In genomic region chr15:101977043-101977726, GRCm38 (mm10) we compare ENCODE assay signal across 7 mouse cellular contexts. TPM values are rescaled to one million over a fixed set of nuclear protein-coding genes. Genes with fewer than 3 reads are reported as not detected.
DNase-seq lines count a peak whose midpoint lies in the region; ATAC-seq and TF ChIP-seq lines count a peak whose summit lies in the region.

No protein-coding gene starts in this region.

- intact Hi-C loops in heart, adult 2 months (cut with DNase I), result no loop called here

- whole genome bisulfite sequencing in embryonic facial prominence, embryonic 13.5 days, result 2% methylated on average over 39 of the region's 39 CpGs
- 4% methylated on average over 37 of the region's 39 CpGs for WGBS in heart, adult 2 months
- WGBS in kidney, adult 2 months, result 2% methylated on average over 39 of the region's 39 CpGs
- WGBS in limb, embryonic 12.5 days, result 2% methylated on average over 30 of the region's 39 CpGs
- 3% methylated on average over 39 of the region's 39 CpGs for WGBS in midbrain, embryonic 13.5 days

- H3K79me2 ChIP-seq in heart, adult 2 months (replicated peaks; ENCODE audit: control insufficient read depth, insufficient read depth, low read length), result no peaks in the 10 kb centered on the region

- H3K4me2 ChIP-seq in embryonic facial prominence, embryonic 13.5 days, result peak overlapping the region; percentile 64
- peak overlapping the region; percentile 71 for H3K4me2 ChIP-seq in limb, embryonic 12.5 days
- peak overlapping the region; percentile 78 for H3K4me2 ChIP-seq in midbrain, embryonic 13.5 days (replicated peaks)

- no peaks in the 10 kb centered on the region for H3K36me3 ChIP-seq in embryonic facial prominence, embryonic 13.5 days
- H3K36me3 ChIP-seq in heart, adult 2 months (ENCODE audit: control insufficient read depth, insufficient read depth, low read length), result no peaks in the 10 kb centered on the region; the same call in 1 of the 2 replicates
- H3K36me3 ChIP-seq in kidney, adult 2 months (ENCODE audit: control insufficient read depth, insufficient read depth, low read length), result no peaks in the 10 kb centered on the region
- no peaks in the 10 kb centered on the region for H3K36me3 ChIP-seq in limb, embryonic 12.5 days
- no peaks in the 10 kb centered on the region for H3K36me3 ChIP-seq in midbrain, embryonic 13.5 days

- H3K27ac ChIP-seq in embryonic facial prominence, embryonic 13.5 days, result peak overlapping the region; percentile 96
- peak overlapping the region; percentile 88 for H3K27ac ChIP-seq in heart, adult 2 months
- H3K27ac ChIP-seq in kidney, adult 2 months (ENCODE audit: insufficient read depth, low read depth, low read length), result peak overlapping the region; percentile 95
- H3K27ac ChIP-seq in limb, embryonic 12.5 days, result peak overlapping the region; percentile 89
- H3K27ac ChIP-seq in midbrain, embryonic 13.5 days, result no peak overlapping the region

- peak; percentile 98 for DNase-seq in adrenal gland, postnatal 14 days
- DNase-seq in heart, adult 2 months, result peak; percentile 94 to 96
- DNase-seq in kidney, adult 2 months, result peak; percentile 96
- DNase-seq in spleen, adult 12 weeks (ENCODE audit: low spot score), result peak; percentile 84

- no peaks in the 10 kb centered on the region for H3K27me3 ChIP-seq in embryonic facial prominence, embryonic 13.5 days
- no peaks in the 10 kb centered on the region for H3K27me3 ChIP-seq in heart, adult 2 months (ENCODE audit: control insufficient read depth, insufficient read depth, low read length)
- no peaks in the 10 kb centered on the region for H3K27me3 ChIP-seq in kidney, adult 2 months (replicated peaks; ENCODE audit: control insufficient read depth, insufficient read depth, low read length)
- peaks cover 4% of the 10 kb centered on the region; the same call in 1 of the 2 replicates for H3K27me3 ChIP-seq in limb, embryonic 12.5 days
- H3K27me3 ChIP-seq in midbrain, embryonic 13.5 days, result 0 out of 2 replicates have a peak, but pooled peaks cover 7% of the 10 kb centered on the region

- peak overlapping the region; percentile 71 for H3K9ac ChIP-seq in embryonic facial prominence, embryonic 13.5 days
- H3K9ac ChIP-seq in heart, adult 2 months (ENCODE audit: low read depth, low read length), result peak overlapping the region; percentile 75
- peak overlapping the region; percentile 63 for H3K9ac ChIP-seq in limb, embryonic 12.5 days (replicated peaks)
- H3K9ac ChIP-seq in midbrain, embryonic 13.5 days (replicated peaks), result peak overlapping the region; percentile 60

- 0 out of 2 replicates have a peak, but pooled peaks have one; percentile 33 for TF ChIP-seq EP300 in heart, adult 2 months (IDR thresholded peaks at IDR 0.05; ENCODE audit: insufficient read depth, low read depth, low read length)

- no peaks in the 10 kb centered on the region for H3K9me3 ChIP-seq in embryonic facial prominence, embryonic 13.5 days
- H3K9me3 ChIP-seq in limb, embryonic 12.5 days, result no peaks in the 10 kb centered on the region
- no peaks in the 10 kb centered on the region for H3K9me3 ChIP-seq in midbrain, embryonic 13.5 days

- TF ChIP-seq POLR2A in heart, adult 2 months (IDR thresholded peaks at IDR 0.05; ENCODE audit: insufficient read depth, low read depth, low read length), result no peak
- TF ChIP-seq POLR2A in kidney, adult 2 months (IDR thresholded peaks at IDR 0.05; ENCODE audit: low read depth, low read length), result no peak

- peaks cover 42% of the 10 kb centered on the region for H3K4me1 ChIP-seq in embryonic facial prominence, embryonic 13.5 days
- H3K4me1 ChIP-seq in heart, adult 2 months (ENCODE audit: control insufficient read depth, insufficient read depth, low read length), result peaks cover 16% of the 10 kb centered on the region
- H3K4me1 ChIP-seq in kidney, adult 2 months (ENCODE audit: control insufficient read depth, insufficient read depth, low read length), result peaks cover 26% of the 10 kb centered on the region
- peaks cover 39% of the 10 kb centered on the region for H3K4me1 ChIP-seq in limb, embryonic 12.5 days (replicated peaks)
- peaks cover 17% of the 10 kb centered on the region for H3K4me1 ChIP-seq in midbrain, embryonic 13.5 days (replicated peaks)

- H3K4me3 ChIP-seq in embryonic facial prominence, embryonic 13.5 days, result peak overlapping the region; percentile 34
- peak overlapping the region; percentile 48 for H3K4me3 ChIP-seq in heart, adult 2 months
- H3K4me3 ChIP-seq in kidney, adult 2 months (ENCODE audit: insufficient read depth, low read depth, low read length), result peak overlapping the region; percentile 41
- H3K4me3 ChIP-seq in limb, embryonic 12.5 days (replicated peaks), result peak overlapping the region; percentile 41
- peak overlapping the region; percentile 41 for H3K4me3 ChIP-seq in midbrain, embryonic 13.5 days (replicated peaks)

- peak; percentile 81 for ATAC-seq in embryonic facial prominence, embryonic 13.5 days (ENCODE audit: insufficient number of reproducible peaks, insufficient read depth, low FRiP score, low TSS enrichment, low read depth)
- peak; percentile 84 for ATAC-seq in limb, embryonic 12.5 days (ENCODE audit: insufficient number of reproducible peaks, insufficient read depth, low FRiP score, low TSS enrichment, low read depth)
- ATAC-seq in midbrain, embryonic 13.5 days, result peak; percentile 85

- TF ChIP-seq CTCF in heart, adult 2 months (IDR thresholded peaks at IDR 0.05), result peak; percentile 54
- TF ChIP-seq CTCF in kidney, adult 2 months (conservative IDR thresholded peaks at IDR 0.05; ENCODE audit: insufficient read depth, insufficient read length, low read depth, low read length), result no peak

RNA-seq across cellular contexts. Expression of gene Krt78, which starts 23.1 kb away (rescaled TPM):
- not detected in 2 replicates for total RNA-seq in adrenal gland, postnatal 14 days (2021)
- polyA plus RNA-seq in embryonic facial prominence, embryonic 13.5 days (2015; fragmentation: Nextera tagmentation; extraction: Ambion mirVana), result 0.22 and 0.35 TPM in 2 replicates
- under 1 TPM in 1 of 2 experiments, not detected in 1; 0.08 TPM for total RNA-seq in heart, adult 2 months (2021)
- polyA plus RNA-seq in heart, adult 2 months (2012; rRNA removed), result not detected in 2 replicates
- polyA plus RNA-seq in kidney, adult 2 months (2012; rRNA removed), result 0.02 TPM in 1 of 2 replicates, not detected in the other
- not detected in 2 replicates for polyA plus RNA-seq in limb, embryonic 12.5 days (2016; fragmentation: Nextera tagmentation; extraction: Ambion mirVana)
- not detected in 2 replicates for polyA plus RNA-seq in midbrain, embryonic 13.5 days (2015; fragmentation: Nextera tagmentation; extraction: Ambion mirVana)

RNA-seq across cellular contexts. Expression of gene Krt8, which starts 27.1 kb away (rescaled TPM):
- 1.5 and 14.6 TPM in 2 replicates for total RNA-seq in adrenal gland, postnatal 14 days (2021)
- 38.6 and 86.0 TPM in 2 replicates for polyA plus RNA-seq in embryonic facial prominence, embryonic 13.5 days (2015; fragmentation: Nextera tagmentation; extraction: Ambion mirVana)
- total RNA-seq in heart, adult 2 months (2021), result 1 to 10 TPM; 1.7 TPM
- polyA plus RNA-seq in heart, adult 2 months (2012; rRNA removed), result 2.3 and 9.8 TPM in 2 replicates
- 82.8 and 88.0 TPM in 2 replicates for polyA plus RNA-seq in kidney, adult 2 months (2012; rRNA removed)
- 10.3 and 11.3 TPM in 2 replicates for polyA plus RNA-seq in limb, embryonic 12.5 days (2016; fragmentation: Nextera tagmentation; extraction: Ambion mirVana)
- 1.1 and 1.6 TPM in 2 replicates for polyA plus RNA-seq in midbrain, embryonic 13.5 days (2015; fragmentation: Nextera tagmentation; extraction: Ambion mirVana)

RNA-seq across cellular contexts. Expression of gene Krt79, which starts 37.1 kb away (rescaled TPM):
- total RNA-seq in adrenal gland, postnatal 14 days (2021), result 3.7 and 3.9 TPM in 2 replicates
- polyA plus RNA-seq in embryonic facial prominence, embryonic 13.5 days (2015; fragmentation: Nextera tagmentation; extraction: Ambion mirVana), result 16.1 and 16.5 TPM in 2 replicates
- under 1 TPM in 1 of 2 experiments, not detected in 1; 0.27 TPM for total RNA-seq in heart, adult 2 months (2021)
- polyA plus RNA-seq in heart, adult 2 months (2012; rRNA removed), result 1.5 and 2.3 TPM in 2 replicates
- 0.33 and 0.37 TPM in 2 replicates for polyA plus RNA-seq in kidney, adult 2 months (2012; rRNA removed)
- 0.17 TPM in 1 of 2 replicates, not detected in the other for polyA plus RNA-seq in limb, embryonic 12.5 days (2016; fragmentation: Nextera tagmentation; extraction: Ambion mirVana)
- 0.15 TPM in 1 of 2 replicates, not detected in the other for polyA plus RNA-seq in midbrain, embryonic 13.5 days (2015; fragmentation: Nextera tagmentation; extraction: Ambion mirVana)

RNA-seq across cellular contexts. Expression of gene Krt18, which starts 50.8 kb away (rescaled TPM):
- 2.4 and 11.6 TPM in 2 replicates for total RNA-seq in adrenal gland, postnatal 14 days (2021)
- 36.0 and 58.9 TPM in 2 replicates for polyA plus RNA-seq in embryonic facial prominence, embryonic 13.5 days (2015; fragmentation: Nextera tagmentation; extraction: Ambion mirVana)
- 1 to 10 TPM; 2.6 to 2.7 TPM for total RNA-seq in heart, adult 2 months (2021)
- polyA plus RNA-seq in heart, adult 2 months (2012; rRNA removed), result 2.7 and 6.7 TPM in 2 replicates
- 20.7 and 25.0 TPM in 2 replicates for polyA plus RNA-seq in kidney, adult 2 months (2012; rRNA removed)
- 21.2 and 21.5 TPM in 2 replicates for polyA plus RNA-seq in limb, embryonic 12.5 days (2016; fragmentation: Nextera tagmentation; extraction: Ambion mirVana)
- 1.2 and 2.5 TPM in 2 replicates for polyA plus RNA-seq in midbrain, embryonic 13.5 days (2015; fragmentation: Nextera tagmentation; extraction: Ambion mirVana)

RNA-seq across cellular contexts. Expression of gene Krt4, which starts 52.6 kb away (rescaled TPM):
- total RNA-seq in adrenal gland, postnatal 14 days (2021), result 0.15 TPM in 1 of 2 replicates, not detected in the other
- 2.2 and 2.4 TPM in 2 replicates for polyA plus RNA-seq in embryonic facial prominence, embryonic 13.5 days (2015; fragmentation: Nextera tagmentation; extraction: Ambion mirVana)
- total RNA-seq in heart, adult 2 months (2021), result not detected
- 0.43 TPM in 1 of 2 replicates, not detected in the other for polyA plus RNA-seq in heart, adult 2 months (2012; rRNA removed)
- 0.18 TPM in 1 of 2 replicates, not detected in the other for polyA plus RNA-seq in kidney, adult 2 months (2012; rRNA removed)
- 0.13 TPM in 1 of 2 replicates, not detected in the other for polyA plus RNA-seq in limb, embryonic 12.5 days (2016; fragmentation: Nextera tagmentation; extraction: Ambion mirVana)
- 0.26 TPM in 1 of 2 replicates, not detected in the other for polyA plus RNA-seq in midbrain, embryonic 13.5 days (2015; fragmentation: Nextera tagmentation; extraction: Ambion mirVana)
